Mouse (Mus musculus) myocyte (in vitro differentiated cells): ENCODE data around the gene Nosip. TPM values are rescaled to one million over a fixed set of nuclear protein-coding genes. Genes with fewer than 3 reads are reported as not detected.

ENCODE experiments used
- H3K27me3 ChIP-seq: one replicate; pipeline ENCODE4 v1.6.1; 2011; ENCODE audit not compliant: control insufficient read depth, insufficient read depth, insufficient read length
- H3K36me3 ChIP-seq: one replicate; pipeline ENCODE4 v1.6.1; 2011; ENCODE audit not compliant: control insufficient read depth, insufficient read depth
- H3K4me2 ChIP-seq: one replicate; pipeline ENCODE4 v1.6.1; 2011; ENCODE audit warnings: low read depth, control low read depth
- H3K4me3 ChIP-seq: one replicate; pipeline ENCODE4 v1.5.1; 2011; ENCODE audit warnings: mild to moderate bottlenecking, control low read depth, moderate library complexity
- H3K79me2 ChIP-seq: one replicate; pipeline ENCODE4 v1.6.1; 2011; ENCODE audit not compliant: control insufficient read depth, insufficient read depth
- H3ac ChIP-seq: one replicate; pipeline ENCODE4 v1.6.1; 2011; ENCODE audit not compliant: control insufficient read depth, insufficient read length
- CEBPB ChIP-seq: IDR thresholded peaks from 2 replicates; pipeline ENCODE4 v1.6.1; 2011; ENCODE audit warnings: mild to moderate bottlenecking, moderate library complexity; ENCODE audit not compliant: poor library complexity, insufficient read depth, severe bottlenecking
- E2F4 ChIP-seq: IDR thresholded peaks from one replicate; pipeline ENCODE4 v1.6.1; 2011; ENCODE audit warnings: mild to moderate bottlenecking, control low read depth, moderate library complexity; ENCODE audit not compliant: insufficient read depth
- MAX ChIP-seq: IDR thresholded peaks from one replicate; pipeline ENCODE4 v1.6.1; 2011; ENCODE audit warnings: low read depth, mild to moderate bottlenecking, control low read depth
- MYOD1 ChIP-seq, 3 experiments: IDR thresholded peaks; one replicate each; pipeline ENCODE4 v1.6.1; 2011; ENCODE audit warnings: control low read depth in 2 of 3, low read depth in 2 of 3, mild to moderate bottlenecking in 2 of 3, moderate library complexity in 1 of 3; ENCODE audit not compliant: insufficient read length in 2 of 3, control insufficient read depth in 1 of 3
- MYOG ChIP-seq, 3 experiments: IDR thresholded peaks; one replicate each; pipeline ENCODE4 v1.6.1; 2011; ENCODE audit warnings: control low read depth in 2 of 3, low read depth in 2 of 3, mild to moderate bottlenecking in 2 of 3; ENCODE audit not compliant: insufficient read length in 2 of 3, control insufficient read depth in 1 of 3, insufficient read depth in 1 of 3
- POLR2A ChIP-seq: IDR thresholded peaks from one replicate; pipeline ENCODE4 v1.6.1; 2011; ENCODE audit warnings: low read depth, mild to moderate bottlenecking, control low read depth, moderate library complexity; ENCODE audit not compliant: insufficient read length
- POLR2AphosphoS2 ChIP-seq: IDR thresholded peaks from one replicate; pipeline ENCODE4 v1.6.1; 2011; ENCODE audit warnings: low read depth, control low read depth; ENCODE audit not compliant: insufficient read length
- REST ChIP-seq: IDR thresholded peaks from one replicate; pipeline ENCODE4 v1.6.1; 2011; ENCODE audit warnings: mild to moderate bottlenecking, control low read depth, moderate library complexity; ENCODE audit not compliant: insufficient read depth, insufficient read length
- SRF ChIP-seq: IDR thresholded peaks from one replicate; pipeline ENCODE4 v1.6.1; 2011; ENCODE audit warnings: low read depth; ENCODE audit not compliant: control insufficient read depth, insufficient read length
- TCF12 ChIP-seq: IDR thresholded peaks from one replicate; pipeline ENCODE4 v1.6.1; 2011; ENCODE audit warnings: mild to moderate bottlenecking, control low read depth; ENCODE audit not compliant: poor library complexity, insufficient read depth, severe bottlenecking
- TCF3 ChIP-seq: IDR thresholded peaks from one replicate; pipeline ENCODE4 v1.6.1; 2011; ENCODE audit warnings: low read depth, control low read depth; ENCODE audit not compliant: insufficient read length
- USF1 ChIP-seq: IDR thresholded peaks from one replicate; pipeline ENCODE4 v1.6.1; 2011; ENCODE audit warnings: low read depth, mild to moderate bottlenecking, control low read depth, moderate library complexity
- polyA plus RNA-seq: library from polyadenylated mRNA; unstranded; fragments of >200 nt; fragmentation: generic; extraction: Trizol; gene quantifications from one replicate; pipeline ENCODE4 v1.2.1, GENCODE M21; 2012; ENCODE audit warnings: missing spikeins

Nosip gene
- polyA plus RNA-seq, 1 experiment, result 66.1 TPM

- no peak overlapping the region for H3ac ChIP-seq
- H3K36me3 ChIP-seq, result peaks cover 4% of the 10 kb centered on the region
- no peak overlapping the region for H3K4me3 ChIP-seq
- no peak overlapping the region for H3K4me2 ChIP-seq
- TF ChIP-seq REST (no peak), POLR2AphosphoS2 (no peak), MYOG (IDR thresholded peaks at IDR 0.05; ENCODE audit: control insufficient read depth in 1 of 3, insufficient read depth in 1 of 3, insufficient read length in 2 of 3, low read depth in 2 of 3) (peak in 1 of 3 experiments; percentile 27), E2F4 (no peak), MAX (no peak), CEBPB (no peak), TCF3 (no peak), MYOD1 (IDR thresholded peaks at IDR 0.05; ENCODE audit: control insufficient read depth in 1 of 3, insufficient read length in 2 of 3, low read depth in 2 of 3) (peak in 1 of 3 experiments; percentile 44), USF1 (peak; percentile 71), SRF (no peak), TCF12 (no peak), POLR2A (no peak)
- H3K79me2 ChIP-seq, result peaks cover 94% of the 10 kb centered on the region
- no peaks in the 10 kb centered on the region for H3K27me3 ChIP-seq
Observed at GRCm38 (mm10) chr7:45068000-45068318, 5.7 kb downstream of the Nosip start.

DNA sequence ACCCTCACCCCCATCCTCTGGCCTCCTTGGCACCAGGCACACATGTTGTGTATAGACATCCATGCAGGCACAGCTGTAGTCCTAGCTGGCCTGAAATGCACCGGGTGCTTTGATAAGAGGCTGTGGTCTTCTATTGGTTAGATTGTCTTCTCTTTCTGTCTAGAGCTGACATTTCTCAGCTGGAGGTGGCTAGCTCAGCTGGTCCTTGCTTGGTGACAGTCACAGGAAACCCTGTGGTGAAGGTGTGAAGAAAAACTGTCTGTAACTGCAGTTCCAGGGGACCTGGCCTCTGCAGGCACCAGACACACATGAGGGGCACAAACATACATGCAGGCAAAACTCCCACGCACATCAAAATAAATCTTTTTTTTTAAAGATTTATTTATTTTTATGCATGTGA, 7.4 kb downstream of the Nosip start:
- no peaks in the 10 kb centered on the region for H3K27me3 ChIP-seq
- H3K4me2 ChIP-seq, result no peak overlapping the region
- H3ac ChIP-seq, result no peak overlapping the region
- H3K36me3 ChIP-seq, result no peaks in the 10 kb centered on the region
- H3K79me2 ChIP-seq, result peaks cover 87% of the 10 kb centered on the region
- H3K4me3 ChIP-seq, result no peak overlapping the region
- TF ChIP-seq TCF12, result no peak

DNA sequence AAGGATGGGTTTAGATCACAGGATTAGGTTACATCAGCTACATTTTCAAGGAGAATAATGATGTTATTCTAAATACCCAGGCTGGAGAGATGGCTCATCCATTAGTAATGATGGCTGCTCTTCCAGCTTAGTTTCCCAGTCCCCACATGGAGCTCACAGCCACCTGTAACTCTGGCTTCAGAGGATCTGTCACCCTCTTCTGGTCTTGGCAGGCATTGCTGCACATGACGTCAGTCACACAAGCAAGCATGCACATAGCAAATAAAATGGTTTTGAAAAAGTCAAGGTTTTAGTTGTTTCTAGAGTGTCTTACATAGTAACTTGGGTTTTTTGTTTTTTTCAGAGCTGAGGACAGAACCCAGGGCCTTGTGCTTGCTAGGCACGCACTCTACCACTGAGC, 10.0 kb downstream of the Nosip start:
- Histone ChIP-seq H3ac (no peak overlapping the region), H3K27me3 (no peaks in the 10 kb centered on the region), H3K36me3 (no peaks in the 10 kb centered on the region), H3K4me2 (no peak overlapping the region), H3K4me3 (no peak overlapping the region), H3K79me2 (peaks cover 63% of the 10 kb centered on the region)
- TF ChIP-seq POLR2AphosphoS2, result no peak
- TF ChIP-seq REST, result no peak
- TF ChIP-seq MYOG (IDR thresholded peaks at IDR 0.05; ENCODE audit: control insufficient read depth in 1 of 3, insufficient read depth in 1 of 3, insufficient read length in 2 of 3, low read depth in 2 of 3), result no peak
- TF ChIP-seq CEBPB, result no peak
- no peak for TF ChIP-seq E2F4
- TF ChIP-seq MYOD1 (IDR thresholded peaks at IDR 0.05; ENCODE audit: control insufficient read depth in 1 of 3, insufficient read length in 2 of 3, low read depth in 2 of 3), result no peak

- TF ChIP-seq SRF (no peak), POLR2AphosphoS2 (no peak), MAX (no peak), MYOD1 (IDR thresholded peaks at IDR 0.05; ENCODE audit: control insufficient read depth in 1 of 3, insufficient read length in 2 of 3, low read depth in 2 of 3) (no peak), TCF3 (no peak), REST (no peak), CEBPB (no peak), TCF12 (no peak), POLR2A (no peak)
- H3K4me3 ChIP-seq, result no peak overlapping the region
- no peaks in the 10 kb centered on the region for H3K36me3 ChIP-seq
- no peak overlapping the region for H3K4me2 ChIP-seq
- no peak overlapping the region for H3ac ChIP-seq
- H3K79me2 ChIP-seq, result peaks cover 57% of the 10 kb centered on the region
- no peaks in the 10 kb centered on the region for H3K27me3 ChIP-seq
Observed at GRCm38 (mm10) chr7:45073171-45073707, 11.0 kb downstream of the Nosip start.

DNA sequence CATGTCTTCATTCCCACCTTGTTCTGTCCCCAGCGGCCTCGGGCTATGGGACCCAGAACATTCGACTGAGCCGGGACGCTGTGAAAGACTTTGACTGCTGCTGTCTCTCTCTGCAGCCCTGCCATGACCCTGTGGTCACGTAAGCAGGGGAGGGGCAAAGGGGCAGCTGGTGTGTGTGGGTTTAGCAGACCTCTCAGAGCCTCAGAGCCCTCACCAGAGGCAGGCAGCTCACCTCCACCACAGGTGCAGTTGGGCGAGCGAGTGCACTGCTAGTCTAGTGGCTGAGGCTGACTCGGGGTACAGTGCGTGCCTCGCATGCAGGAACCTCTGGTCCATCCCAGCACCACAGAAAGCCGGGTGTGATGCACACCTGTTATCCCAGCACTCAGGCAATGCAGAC, 11.7 kb downstream of the Nosip start:
- Histone ChIP-seq H3K79me2 (peaks cover 50% of the 10 kb centered on the region), H3K4me2 (no peak overlapping the region), H3K4me3 (no peak overlapping the region), H3K36me3 (no peaks in the 10 kb centered on the region), H3K27me3 (no peaks in the 10 kb centered on the region), H3ac (no peak overlapping the region)
- TF ChIP-seq E2F4 (no peak), MAX (no peak), MYOG (IDR thresholded peaks at IDR 0.05; ENCODE audit: control insufficient read depth in 1 of 3, insufficient read depth in 1 of 3, insufficient read length in 2 of 3, low read depth in 2 of 3) (peak in 1 of 3 experiments; percentile 73), MYOD1 (IDR thresholded peaks at IDR 0.05; ENCODE audit: control insufficient read depth in 1 of 3, insufficient read length in 2 of 3, low read depth in 2 of 3) (peak in 2 of 3 experiments; percentile 48 to 50), POLR2A (no peak), POLR2AphosphoS2 (no peak)
